Mouse (Mus musculus) MEL (cell line): ENCODE results near the gene Lcorl. TPM values are rescaled to one million over a fixed set of nuclear protein-coding genes. Genes with fewer than 3 reads are reported as not detected.

Experiments
- DNase-seq: peaks from one replicate; pipeline ENCODE4 v3.0.0; 2011; ENCODE audit warnings: low read depth, low spot score
- H3K27ac ChIP-seq: 2 replicates; pipeline ENCODE4 v1.5.1; 2012; ENCODE audit warnings: low read depth, mild to moderate bottlenecking, control low read depth, low read length, moderate library complexity; ENCODE audit not compliant: control insufficient read depth
- H3K27me3 ChIP-seq, 2 experiments: fragments of 150-350 bp in 1 of 2; sonication (generic) in 1 of 2; 2 replicates each; pipeline ENCODE4 v1.6.1; 2012; ENCODE audit warnings: low read length in 2 of 2, mild to moderate bottlenecking in 2 of 2, improper control_type of control experiment in 1 of 2, moderate library complexity in 1 of 2; ENCODE audit not compliant: insufficient read depth in 2 of 2, control insufficient read depth in 1 of 2
- H3K36me3 ChIP-seq, 2 experiments: 2 replicates each; pipeline ENCODE4 v1.6.1; 2012 to 2014; ENCODE audit warnings: low read length in 2 of 2, improper control_type of control experiment in 1 of 2, inconsistent platforms in 1 of 2, mild to moderate bottlenecking in 1 of 2; ENCODE audit not compliant: insufficient read depth in 2 of 2, control insufficient read depth in 1 of 2
- H3K4me1 ChIP-seq, 2 experiments: fragments of 150-350 bp in 1 of 2; sonication (generic) in 1 of 2; 2 replicates each; pipeline ENCODE4 v1.6.1; 2012; ENCODE audit warnings: low read length in 2 of 2, improper control_type of control experiment in 1 of 2, mild to moderate bottlenecking in 1 of 2; ENCODE audit not compliant: insufficient read depth in 2 of 2, control insufficient read depth in 1 of 2
- H3K4me3 ChIP-seq, 2 experiments: fragments of 150-350 bp in 1 of 2; sonication (generic) in 1 of 2; 2 replicates each; pipeline ENCODE4 v1.5.1; 2012; ENCODE audit warnings: low read depth in 2 of 2, low read length in 2 of 2, mild to moderate bottlenecking in 2 of 2, moderate library complexity in 2 of 2, control low read depth in 1 of 2, improper control_type of control experiment in 1 of 2; ENCODE audit not compliant: control insufficient read depth in 1 of 2, insufficient read depth in 1 of 2
- H3K79me2 ChIP-seq: 2 replicates; pipeline ENCODE4 v1.6.1; 2012; ENCODE audit warnings: mild to moderate bottlenecking, low read length, moderate library complexity; ENCODE audit not compliant: control insufficient read depth, poor library complexity, insufficient read depth
- H3K9ac ChIP-seq: 2 replicates; pipeline ENCODE4 v1.6.1; 2012; ENCODE audit warnings: low read depth, mild to moderate bottlenecking, control low read depth, low read length, moderate library complexity; ENCODE audit not compliant: control insufficient read depth, poor library complexity, severe bottlenecking
- H3K9me3 ChIP-seq: fragments of 150-350 bp; sonication (generic); replicated peaks from 2 replicates; pipeline ENCODE4 v1.6.1; 2012; ENCODE audit warnings: mild to moderate bottlenecking, low read length, improper control_type of control experiment, moderate library complexity; ENCODE audit not compliant: insufficient read depth
- EP300 ChIP-seq, 2 experiments: IDR thresholded peaks; 2 replicates each; pipeline ENCODE4 v1.6.1; 2011; ENCODE audit warnings: improper control_type of control experiment in 2 of 2, low read length in 2 of 2, low read depth in 1 of 2, mild to moderate bottlenecking in 1 of 2
- ETS1 ChIP-seq: IDR thresholded peaks from 2 replicates; pipeline ENCODE4 v1.6.1; 2012; ENCODE audit warnings: low read depth, mild to moderate bottlenecking, inconsistent platforms, low read length, improper control_type of control experiment, moderate library complexity
- GABPA ChIP-seq: IDR thresholded peaks from 2 replicates; pipeline ENCODE4 v1.6.1; 2012; ENCODE audit warnings: low read depth, mild to moderate bottlenecking, inconsistent platforms, low read length, improper control_type of control experiment, moderate library complexity
- GATA1 ChIP-seq: IDR thresholded peaks from 2 replicates; pipeline ENCODE4 v1.6.1; 2011; ENCODE audit warnings: low read depth, low read length, improper control_type of control experiment
- HCFC1 ChIP-seq: IDR thresholded peaks from 2 replicates; pipeline ENCODE4 v1.6.1; 2012; ENCODE audit warnings: low read depth, mild to moderate bottlenecking, inconsistent platforms, low read length, improper control_type of control experiment, moderate library complexity
- KAT2A ChIP-seq: conservative IDR thresholded peaks from 2 replicates; pipeline ENCODE4 v1.6.1; 2012; ENCODE audit warnings: low read depth, low read length, improper control_type of control experiment, inconsistent platforms
- MAFK ChIP-seq: IDR thresholded peaks from 2 replicates; pipeline ENCODE4 v1.6.1; 2011; ENCODE audit warnings: low read depth, mild to moderate bottlenecking, low read length, improper control_type of control experiment, borderline replicate concordance
- MAZ ChIP-seq: IDR thresholded peaks from 2 replicates; pipeline ENCODE4 v1.6.1; 2012; ENCODE audit warnings: low read depth, mild to moderate bottlenecking, inconsistent platforms, low read length, improper control_type of control experiment
- MEF2A ChIP-seq: IDR thresholded peaks from 2 replicates; pipeline ENCODE4 v1.6.1; 2014; ENCODE audit warnings: low read depth, mild to moderate bottlenecking, inconsistent platforms, low read length, improper control_type of control experiment; ENCODE audit not compliant: poor library complexity, insufficient replicate concordance, severe bottlenecking; ENCODE audit errors: extremely low read depth
- MXI1 ChIP-seq: IDR thresholded peaks from 2 replicates; pipeline ENCODE4 v1.6.1; 2011; ENCODE audit warnings: mild to moderate bottlenecking, low read depth, low read length, improper control_type of control experiment
- MYC ChIP-seq: IDR thresholded peaks from 2 replicates; pipeline ENCODE4 v1.6.1; 2011; ENCODE audit warnings: low read depth, mild to moderate bottlenecking, low read length, improper control_type of control experiment, moderate library complexity
- NELFE ChIP-seq: IDR thresholded peaks from 2 replicates; pipeline ENCODE4 v1.6.1; 2011; ENCODE audit warnings: low read depth, low read length, improper control_type of control experiment
- NRF1 ChIP-seq: IDR thresholded peaks from 2 replicates; pipeline ENCODE4 v1.6.1; 2014; ENCODE audit warnings: low read depth, mild to moderate bottlenecking, inconsistent platforms, low read length, improper control_type of control experiment, moderate library complexity; ENCODE audit not compliant: poor library complexity, insufficient read depth, severe bottlenecking
- POLR2A ChIP-seq, 2 experiments: IDR thresholded peaks; 2 replicates each; pipeline ENCODE4 v1.6.1; 2011 to 2012; ENCODE audit warnings: low read length in 2 of 2, mild to moderate bottlenecking in 2 of 2, control low read depth in 1 of 2, improper control_type of control experiment in 1 of 2, low read depth in 1 of 2, moderate library complexity in 1 of 2; ENCODE audit not compliant: control insufficient read depth in 1 of 2, insufficient read depth in 1 of 2, poor library complexity in 1 of 2
- POLR2AphosphoS2 ChIP-seq: IDR thresholded peaks from 2 replicates; pipeline ENCODE4 v1.6.1; 2011; ENCODE audit warnings: low read length, improper control_type of control experiment
- RAD21 ChIP-seq: IDR thresholded peaks from 2 replicates; pipeline ENCODE4 v1.6.1; 2011; ENCODE audit warnings: mild to moderate bottlenecking, low read depth, low read length, improper control_type of control experiment
- RCOR1 ChIP-seq: IDR thresholded peaks from 2 replicates; pipeline ENCODE4 v1.6.1; 2012; ENCODE audit warnings: low read depth, mild to moderate bottlenecking, inconsistent platforms, low read length, improper control_type of control experiment
- SMC3 ChIP-seq: IDR thresholded peaks from 2 replicates; pipeline ENCODE4 v1.6.1; 2011; ENCODE audit warnings: low read depth, low read length, improper control_type of control experiment
- TAL1 ChIP-seq: IDR thresholded peaks from 2 replicates; pipeline ENCODE4 v1.6.1; 2012; ENCODE audit warnings: mild to moderate bottlenecking, inconsistent platforms, low read length, moderate library complexity, mixed read lengths
- UBTF ChIP-seq: IDR thresholded peaks from 2 replicates; pipeline ENCODE4 v1.6.1; 2012; ENCODE audit warnings: low read depth, mild to moderate bottlenecking, inconsistent platforms, low read length, improper control_type of control experiment, moderate library complexity, borderline replicate concordance; ENCODE audit not compliant: insufficient read depth
- USF2 ChIP-seq, 2 experiments: IDR thresholded peaks; 2 replicates each; pipeline ENCODE4 v1.6.1; 2011 to 2012; ENCODE audit warnings: improper control_type of control experiment in 2 of 2, low read length in 2 of 2, borderline replicate concordance in 1 of 2, inconsistent platforms in 1 of 2, low read depth in 1 of 2, mild to moderate bottlenecking in 1 of 2; ENCODE audit not compliant: insufficient read depth in 1 of 2
- ZC3H11A ChIP-seq: IDR thresholded peaks from 2 replicates; pipeline ENCODE4 v1.6.1; 2012; ENCODE audit warnings: low read depth, mild to moderate bottlenecking, inconsistent platforms, low read length, improper control_type of control experiment
- ZKSCAN1 ChIP-seq: IDR thresholded peaks from 2 replicates; pipeline ENCODE4 v1.6.1; 2012; ENCODE audit warnings: low read depth, mild to moderate bottlenecking, inconsistent platforms, low read length, improper control_type of control experiment, moderate library complexity
- polyA plus RNA-seq, 2 experiments: library from polyadenylated mRNA; stranded (reverse) in 1 of 2; unstranded in 1 of 2; fragments of >175 nt in 1 of 2; fragments of >200 nt in 1 of 2; gene quantifications; 2 replicates each; pipeline versions ENCODE4 v1.2.1 to v1.2.4; 2012; ENCODE audit warnings: low replicate concordance in 2 of 2, low read depth in 1 of 2; ENCODE audit not compliant: insufficient read length in 2 of 2, insufficient read depth in 1 of 2, missing spikeins in 1 of 2
- total RNA-seq: library from RNA; depleted of rRNA; stranded (reverse); fragments of 300-350 nt; gene quantifications from 2 replicates; pipeline ENCODE4 v1.2.3, GENCODE M21; 2012

Gene Lcorl
- total and polyA plus RNA-seq, 3 experiments: 10.1 to 10.6 TPM; not detected in 1

DNA sequence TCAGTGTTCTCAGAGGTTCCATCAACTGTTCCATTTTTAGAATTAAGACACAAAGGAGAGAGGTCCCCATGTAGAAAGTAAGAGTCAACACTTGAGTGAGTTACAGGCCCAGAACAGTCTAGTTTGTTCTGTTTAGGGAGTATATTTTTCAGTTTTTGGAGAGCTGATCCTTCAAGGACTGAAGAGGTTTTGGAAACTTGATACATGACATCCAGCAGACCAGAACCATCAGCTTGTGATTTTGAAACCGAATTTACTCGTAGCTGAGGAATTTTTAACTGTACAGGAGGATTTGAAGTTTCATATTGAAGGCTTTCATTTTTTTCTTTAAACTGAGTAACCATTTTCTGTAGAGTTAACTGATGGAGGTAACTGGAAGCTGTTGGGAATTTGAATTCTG lies 123.7 kb downstream of the Lcorl start:
- Histone ChIP-seq H3K27ac (no peak overlapping the region), H3K9me3 (no peaks in the 10 kb centered on the region), H3K27me3 (no peaks in the 10 kb centered on the region; a peak in 1 of 4 replicates), H3K36me3 (peaks cover 0 to 2% of the 10 kb centered on the region in 2 experiments; a peak in 1 of 4 replicates), H3K9ac (no peak overlapping the region), H3K4me3 (no peak overlapping the region), H3K4me1 (no peaks in the 10 kb centered on the region), H3K79me2 (no peaks in the 10 kb centered on the region)
- TF ChIP-seq GATA1: no peak
- TF ChIP-seq RAD21: no peak
- TF ChIP-seq MXI1: no peak
- no peak for TF ChIP-seq TAL1
- TF ChIP-seq ZC3H11A: no peak
- no peak for TF ChIP-seq UBTF
- no peak for TF ChIP-seq KAT2A
- no peak for TF ChIP-seq SMC3
- no peak for TF ChIP-seq MAZ
- no peak for TF ChIP-seq ETS1
- no peak for TF ChIP-seq POLR2A (IDR thresholded peaks at IDR 0.05; ENCODE audit: control insufficient read depth in 1 of 2, insufficient read depth in 1 of 2, low read depth in 1 of 2, low read length in 2 of 2, poor library complexity in 1 of 2)
- DNase-seq: no peak

DNA sequence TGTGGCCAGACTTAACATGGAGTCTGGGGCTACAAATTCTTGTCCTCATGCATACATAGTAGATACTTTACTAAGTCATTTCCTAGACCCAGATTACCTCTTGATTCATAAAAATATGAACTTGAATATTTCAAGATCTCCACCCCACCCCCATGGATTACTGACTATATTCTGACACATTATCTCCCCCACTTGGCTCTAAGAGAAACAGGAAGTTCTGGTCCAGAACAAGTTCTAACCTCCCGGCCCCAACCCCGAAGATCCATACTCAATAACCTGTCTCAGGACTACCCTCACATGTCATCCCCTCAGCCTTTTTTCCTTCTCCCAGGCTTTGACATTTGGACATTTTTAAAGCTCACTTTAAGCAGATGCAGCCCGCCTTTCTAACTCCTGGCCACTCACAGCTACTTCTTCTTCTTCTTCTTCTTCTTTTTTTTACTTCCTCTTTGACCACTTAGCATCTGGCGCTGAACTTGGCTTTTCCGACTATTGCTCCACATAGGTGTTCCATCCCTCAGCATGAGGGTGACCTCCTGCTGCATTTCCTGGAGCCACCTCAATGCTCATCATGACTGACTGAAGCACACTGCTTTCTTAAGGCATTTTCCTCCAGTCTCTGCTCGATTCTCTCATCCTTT lies 138.4 kb downstream of the Lcorl start:
- Histone ChIP-seq H3K27ac (peak overlapping the region; percentile 56), H3K9ac (peak overlapping the region; percentile 32; the same call in 1 of the 2 replicates), H3K27me3 (no peaks in the 10 kb centered on the region), H3K79me2 (no peaks in the 10 kb centered on the region), H3K36me3 (peaks cover 0 to 19% of the 10 kb centered on the region in 2 experiments; a peak in 2 of 4 replicates), H3K9me3 (no peaks in the 10 kb centered on the region), H3K4me1 (peaks cover 5 to 11% of the 10 kb centered on the region in 2 experiments; a peak in 3 of 4 replicates), H3K4me3 (0 out of 4 replicates have a peak overlapping the region, but pooled peaks of 1 of the 2 experiments have one; percentile 11)
- TF ChIP-seq EP300 (IDR thresholded peaks at IDR 0.05; ENCODE audit: low read depth in 1 of 2, low read length in 2 of 2) (peak in 1 of 2 experiments; percentile 50; a peak in 2 of 4 replicates), NELFE (no peak)
- peak; percentile 78 for DNase-seq

- H3K36me3 ChIP-seq: peaks cover 2 to 8% of the 10 kb centered on the region in 2 experiments
- no peaks in the 10 kb centered on the region for H3K27me3 ChIP-seq
- no peak overlapping the region for H3K27ac ChIP-seq
- no peaks in the 10 kb centered on the region for H3K79me2 ChIP-seq
- no peaks in the 10 kb centered on the region for H3K9me3 ChIP-seq
- no peak for DNase-seq
- H3K4me3 ChIP-seq: no peak overlapping the region
- no peaks in the 10 kb centered on the region for H3K4me1 ChIP-seq
- H3K9ac ChIP-seq: no peak overlapping the region
- TF ChIP-seq EP300 (IDR thresholded peaks at IDR 0.05; ENCODE audit: low read depth in 1 of 2, low read length in 2 of 2) (no peak), GATA1 (no peak), RCOR1 (no peak), POLR2A (IDR thresholded peaks at IDR 0.05; ENCODE audit: control insufficient read depth in 1 of 2, insufficient read depth in 1 of 2, low read depth in 1 of 2, low read length in 2 of 2, poor library complexity in 1 of 2) (no peak), ZKSCAN1 (no peak), MEF2A (no peak), MAZ (no peak), POLR2AphosphoS2 (no peak), NRF1 (no peak), RAD21 (no peak), MYC (no peak), USF2 (IDR thresholded peaks at IDR 0.05; ENCODE audit: borderline replicate concordance in 1 of 2, insufficient read depth in 1 of 2, low read depth in 1 of 2, low read length in 2 of 2) (no peak), MAFK (no peak), ETS1 (no peak), GABPA (no peak), HCFC1 (no peak)
Measured at GRCm38 (mm10) chr5:45709653-45710052, 147.8 kb downstream of the Lcorl start.
